Mouse (Mus musculus) gastrocnemius, postnatal 14 days (tissue): ENCODE results near the gene Sema3c. TPM values are rescaled to one million over a fixed set of nuclear protein-coding genes. Genes with fewer than 3 reads are reported as not detected.
"Not testable (repeated sequence)": the region's sequence is repeated elsewhere in the genome, so short reads cannot be mapped to it uniquely, and the experiment has no call there.

Experiments
- DNase-seq: peaks from one replicate; pipeline ENCODE4 v3.0.0; 2021; ENCODE audit warnings: mixed read lengths
- intact Hi-C: fragments of 180-260 bp; cut with DNase I; formaldehyde crosslinking; loops from one replicate; pipeline ENCODE4 v1.15.1; 2025; ENCODE audit warnings: low total_unique reads
- long read RNA-seq, 2 experiments: library from polyadenylated mRNA; stranded (forward); transcript quantifications; one replicate each; pipeline ENCODE4 v2.0.0; 2021
- total RNA-seq, 2 experiments: library from RNA; stranded (reverse); gene quantifications; 2 replicates each; pipeline ENCODE4 v1.2.3; 2021

The Sema3c gene
- total RNA-seq = 10 to 100 TPM; 63.4 to 96.1 TPM
- long read RNA-seq, experiment 1, full-length matches to known transcripts = 20 of 30 reads
- long read RNA-seq, experiment 1, partial matches to known transcripts = 8 of 30 reads
- long read RNA-seq, experiment 1, other reads (novel, unspliced or antisense) = 2 of 30 reads
- long read RNA-seq, experiment 2, full-length matches to known transcripts = 26 of 39 reads
- long read RNA-seq, experiment 2, partial matches to known transcripts = 10 of 39 reads
- long read RNA-seq, experiment 2, other reads (novel, unspliced or antisense) = 3 of 39 reads

DNA sequence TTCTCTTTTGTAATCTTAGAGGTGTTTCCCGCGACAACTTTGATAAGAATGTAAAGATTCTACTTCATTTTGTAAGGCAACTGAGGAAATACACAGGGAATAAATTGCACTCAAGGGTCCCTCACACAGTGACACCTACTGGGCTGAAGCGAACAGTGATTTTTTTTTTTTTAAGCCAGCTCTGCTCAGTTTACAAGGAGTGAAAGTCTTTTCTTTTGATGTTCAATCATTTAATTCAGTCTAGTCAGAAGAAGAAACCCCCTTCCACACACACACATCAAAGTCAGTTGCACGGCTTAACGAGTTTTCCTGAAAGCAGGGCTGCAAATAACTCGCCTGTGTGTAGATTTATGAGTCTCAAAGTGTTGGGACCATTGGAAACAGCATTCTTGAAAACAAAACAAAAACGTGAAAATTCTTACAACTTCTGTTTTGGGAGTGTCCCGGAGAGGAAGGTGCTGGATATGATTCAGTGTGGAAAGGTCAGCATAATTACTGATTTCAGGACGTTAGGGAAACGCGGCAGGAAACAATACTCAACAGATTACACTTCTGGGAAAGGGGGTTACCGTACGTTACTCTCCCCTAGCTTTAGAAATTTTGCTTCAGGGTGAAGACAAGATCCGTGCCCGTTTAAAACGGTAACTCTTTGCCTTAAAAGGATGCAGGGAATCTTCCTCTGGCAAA lies at the start of gene Sema3c:
TSS of gene Sema3c (plus strand) at position 588 of the 687 bp plus-strand sequence.
- intact Hi-C loops = no loop called here
- no peak for DNase-seq

DNA sequence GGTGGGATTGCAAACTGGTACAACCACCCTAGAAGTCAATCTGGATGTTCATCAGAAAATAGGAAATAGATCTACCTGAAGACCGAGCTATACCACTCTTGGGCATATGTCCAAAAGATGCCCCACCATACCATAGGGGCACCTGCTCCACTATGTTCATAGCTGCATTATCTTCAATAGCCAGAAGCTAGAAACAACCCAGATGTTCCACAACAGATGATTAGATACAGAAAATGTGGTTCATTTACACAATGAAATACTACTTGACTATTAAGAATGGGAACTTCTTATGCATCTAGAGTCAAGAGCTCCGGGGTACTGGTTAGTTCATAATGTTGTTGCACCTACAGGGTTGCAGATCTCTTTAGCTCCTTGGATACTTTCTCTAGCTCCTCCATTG lies 42.9 kb upstream of the Sema3c start:
- DNase-seq, intact Hi-C loops: not testable (repeated sequence)

DNA sequence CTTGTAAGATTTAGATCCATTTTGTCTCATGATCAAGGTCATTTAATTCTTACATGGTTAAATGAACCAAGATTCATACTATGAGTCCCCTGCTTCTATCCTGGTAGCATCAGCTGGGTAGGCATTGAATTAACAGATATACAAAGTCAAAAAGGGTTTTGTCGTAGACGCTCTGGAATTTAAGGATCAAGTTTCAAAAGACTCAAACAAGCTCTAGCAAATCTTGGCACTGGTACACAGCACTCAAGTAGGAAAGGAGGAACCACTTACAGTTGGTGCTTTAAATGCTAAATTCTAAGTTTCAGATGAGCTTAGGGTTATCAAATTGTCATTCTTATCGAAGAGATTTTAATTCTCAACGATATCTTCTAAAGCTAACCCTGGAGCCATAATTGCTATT lies 30.9 kb upstream of the Sema3c start:
- intact Hi-C loops = no loop called here
- no peak for DNase-seq

DNA sequence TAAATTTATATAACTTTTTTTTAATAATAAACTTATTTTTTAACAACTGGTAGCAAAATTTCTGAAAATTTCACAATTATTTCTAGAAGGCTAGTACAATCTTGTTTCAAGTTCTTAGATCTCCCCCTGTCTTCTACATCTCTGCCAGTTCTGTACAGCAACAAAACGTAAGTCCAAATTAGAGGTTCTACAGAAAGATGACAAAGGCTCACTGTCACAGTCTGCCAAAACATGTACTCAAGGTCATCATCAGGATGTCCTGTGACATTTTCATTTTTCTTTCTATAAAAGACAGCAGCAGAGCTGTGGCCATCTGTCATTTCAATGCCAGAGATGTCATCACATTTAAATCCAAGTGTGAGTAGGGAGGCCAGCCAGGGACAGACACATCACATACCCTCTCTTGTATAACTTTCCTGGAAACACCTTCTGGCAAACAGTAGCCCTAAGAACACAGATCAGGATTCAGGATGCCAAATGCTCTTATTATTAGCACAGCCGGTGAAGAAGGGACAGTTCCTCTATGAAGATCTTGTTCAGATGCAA lies 29.1 kb upstream of the Sema3c start:
- no peak for DNase-seq
- intact Hi-C loops = no loop called here

DNA sequence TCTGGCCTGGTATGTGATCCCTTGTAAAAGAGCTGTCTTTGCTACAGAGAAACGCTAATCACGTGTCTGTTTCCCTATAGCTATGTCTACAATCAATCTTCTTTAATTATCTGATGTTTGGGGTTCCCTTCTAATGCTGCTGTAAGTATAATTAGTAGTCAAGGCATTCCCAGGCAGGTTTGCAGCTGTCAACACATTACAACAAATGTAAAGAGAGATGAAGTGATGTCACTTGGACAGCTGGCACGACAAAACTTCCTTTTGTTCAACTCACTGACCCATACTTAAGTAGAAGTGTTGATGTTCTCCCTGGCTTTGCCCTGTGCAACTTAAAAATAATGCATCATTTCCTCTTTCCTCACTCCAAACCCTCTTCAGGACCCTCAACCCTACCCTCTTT lies 22.4 kb upstream of the Sema3c start:
- DNase-seq = no peak
- intact Hi-C loops = no loop called here

DNA sequence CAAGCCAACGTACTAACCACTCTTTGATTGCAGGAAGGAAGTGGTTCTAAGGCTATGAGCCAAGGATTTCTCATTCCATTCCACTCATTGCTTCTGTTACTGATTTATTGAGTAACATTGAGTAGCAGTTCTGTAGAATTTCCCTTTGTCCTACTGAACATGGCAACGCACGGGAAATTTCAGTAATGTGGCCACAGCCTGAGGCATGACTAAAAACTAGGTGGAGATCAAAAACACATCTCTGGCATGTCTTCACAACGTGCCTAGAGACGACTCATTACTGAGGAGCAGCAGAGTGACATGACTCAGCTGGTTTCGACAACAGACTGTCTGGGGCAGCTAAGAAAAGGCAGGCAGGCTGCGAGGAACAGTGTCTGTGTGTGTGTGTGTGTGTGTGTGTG lies 18.0 kb upstream of the Sema3c start:
- no peak for DNase-seq
- intact Hi-C loops = no loop called here

DNA sequence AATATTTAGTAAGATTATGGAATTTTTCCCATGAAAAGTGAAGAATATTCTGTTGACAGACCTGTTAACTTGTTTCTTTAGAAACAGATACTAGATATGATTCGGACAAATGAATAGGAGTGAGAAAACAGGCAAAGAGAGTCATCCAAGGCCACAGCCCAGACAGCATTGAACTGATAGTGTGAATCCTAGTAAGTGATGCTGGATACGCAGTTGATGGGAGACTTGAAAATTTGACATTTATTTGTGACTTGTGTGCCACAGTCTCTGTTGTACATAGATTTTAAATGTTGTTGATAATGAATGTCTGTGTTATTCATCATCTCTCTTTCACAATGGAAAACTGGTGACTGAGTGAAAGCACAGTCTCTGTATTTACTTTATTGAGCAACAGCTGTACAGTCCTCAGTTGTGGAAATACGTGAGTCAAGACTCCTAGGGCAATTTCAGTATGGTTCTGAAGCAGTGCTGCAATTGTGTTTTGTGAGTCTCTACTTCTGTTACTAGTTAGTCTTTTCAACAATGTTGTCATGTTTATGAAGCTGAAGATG lies 17.3 kb upstream of the Sema3c start:
- no peak for DNase-seq
- intact Hi-C loops = no loop called here

DNA sequence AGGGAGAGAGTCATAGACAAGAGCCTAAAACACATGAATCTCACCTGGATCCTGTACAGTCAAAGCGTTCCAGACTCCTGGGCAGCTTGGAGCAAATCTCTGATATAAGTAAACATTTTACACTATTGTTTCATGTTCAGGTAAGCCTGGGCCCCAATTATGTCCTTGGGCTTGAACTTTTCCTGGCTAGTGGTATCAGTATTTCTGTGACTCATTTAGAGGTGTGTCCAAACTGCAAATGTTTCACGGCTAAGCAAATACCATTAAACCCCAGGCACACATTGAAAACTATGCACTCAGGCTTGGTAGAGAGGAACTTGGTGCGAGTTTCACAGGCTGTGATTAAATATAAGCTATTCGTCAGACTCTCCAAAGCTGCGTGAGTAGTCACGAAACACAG lies 2.5 kb upstream of the Sema3c start:
- intact Hi-C loops = no loop called here
- DNase-seq = no peak

DNA sequence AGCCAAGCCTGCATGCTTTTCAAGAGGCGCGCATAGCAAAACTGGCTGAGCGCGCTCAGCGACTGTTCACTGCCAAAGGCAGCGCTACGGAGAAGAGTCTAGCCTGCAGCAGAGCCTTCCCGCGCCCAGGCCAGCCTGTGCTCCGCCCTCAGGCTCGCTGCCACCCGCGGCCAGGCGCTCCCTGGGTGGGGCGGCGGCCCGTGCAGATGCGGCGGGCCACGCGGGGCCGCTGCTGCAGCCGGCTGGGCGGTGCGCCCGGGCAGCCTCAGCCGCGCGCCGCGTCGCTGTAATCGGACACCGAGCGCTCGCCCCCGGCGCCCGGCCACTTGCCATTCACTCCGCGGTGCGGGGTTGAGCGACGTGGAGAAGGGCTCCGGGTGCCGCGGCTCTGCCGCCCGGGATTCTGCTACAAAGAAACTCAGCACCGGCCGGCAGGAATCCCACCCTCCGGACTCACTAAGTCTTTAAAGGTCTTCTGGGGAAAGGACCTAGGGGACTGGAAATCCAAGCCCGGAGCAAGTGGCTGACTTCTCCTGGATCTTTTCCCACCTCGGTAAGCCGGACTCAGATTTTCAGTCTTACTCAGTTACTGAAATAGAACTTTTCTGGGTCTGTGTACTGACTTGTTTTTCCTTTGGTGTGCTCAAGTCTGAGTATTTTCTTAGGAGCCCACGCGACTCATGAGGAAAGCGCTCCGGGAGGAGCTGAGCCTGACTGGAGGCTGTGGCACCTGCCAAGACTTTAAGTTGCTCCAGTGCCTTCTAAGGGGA lies 517 bp downstream of the Sema3c start:
- intact Hi-C loops = no loop called here
- DNase-seq = peak; percentile 87

DNA sequence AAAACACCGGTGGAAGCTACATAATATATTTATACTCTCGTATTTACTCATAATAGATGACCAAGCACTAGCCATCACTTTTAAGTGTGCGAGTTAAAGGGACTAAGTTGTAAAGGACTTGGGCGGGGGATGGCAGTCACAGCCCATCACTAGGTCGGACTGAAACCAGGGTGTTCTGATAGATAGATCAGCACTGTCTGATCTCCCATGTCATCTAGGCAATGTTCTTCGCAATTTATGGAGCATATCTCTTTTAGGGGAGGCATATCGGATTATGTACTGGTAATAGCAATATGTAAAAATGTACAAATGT lies 1.1 kb downstream of the Sema3c start:
- intact Hi-C loops = no loop called here
- DNase-seq = no peak

DNA sequence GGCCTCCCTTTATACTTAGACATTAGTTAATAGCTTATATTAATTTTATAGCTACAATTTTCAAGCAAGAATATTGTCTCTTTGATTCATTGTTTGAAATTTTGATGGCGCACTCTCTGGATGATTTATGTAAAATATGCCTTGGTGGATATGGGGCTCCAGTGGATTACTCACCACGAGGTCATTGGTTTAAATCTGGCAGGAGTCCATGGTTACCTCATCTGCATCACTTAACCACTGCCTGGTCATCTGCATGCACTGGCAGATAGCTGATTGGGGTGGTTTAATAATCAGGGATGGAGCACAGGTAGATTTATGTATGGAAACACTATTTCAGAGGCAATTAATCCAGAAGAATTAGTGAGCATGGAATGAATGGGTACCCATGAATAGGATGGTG lies 2.0 kb downstream of the Sema3c start:
- intact Hi-C loops = no loop called here
- no peak for DNase-seq

DNA sequence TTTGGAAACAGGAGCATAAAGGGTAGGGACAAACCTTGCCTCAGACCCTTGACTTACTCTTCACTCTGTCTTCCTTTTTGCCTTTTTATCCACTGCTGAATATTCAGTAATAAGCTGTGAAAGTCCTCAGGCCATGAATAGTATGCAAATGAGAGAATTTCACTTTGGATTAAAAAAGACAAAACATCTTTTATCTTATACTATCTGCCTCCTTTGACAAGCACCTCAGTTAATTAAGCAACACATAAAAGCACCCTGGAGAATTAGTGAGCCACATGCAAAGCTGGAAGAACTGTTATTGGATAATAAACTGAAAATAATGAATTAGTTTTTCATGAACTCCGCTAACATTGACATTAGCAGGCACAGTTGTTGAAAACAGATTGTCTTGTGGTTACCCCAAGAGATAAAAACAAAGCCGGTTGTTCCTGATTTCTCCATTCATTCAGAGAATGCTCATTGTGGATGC lies 8.0 kb downstream of the Sema3c start:
- no peak for DNase-seq
- intact Hi-C loops = no loop called here

DNA sequence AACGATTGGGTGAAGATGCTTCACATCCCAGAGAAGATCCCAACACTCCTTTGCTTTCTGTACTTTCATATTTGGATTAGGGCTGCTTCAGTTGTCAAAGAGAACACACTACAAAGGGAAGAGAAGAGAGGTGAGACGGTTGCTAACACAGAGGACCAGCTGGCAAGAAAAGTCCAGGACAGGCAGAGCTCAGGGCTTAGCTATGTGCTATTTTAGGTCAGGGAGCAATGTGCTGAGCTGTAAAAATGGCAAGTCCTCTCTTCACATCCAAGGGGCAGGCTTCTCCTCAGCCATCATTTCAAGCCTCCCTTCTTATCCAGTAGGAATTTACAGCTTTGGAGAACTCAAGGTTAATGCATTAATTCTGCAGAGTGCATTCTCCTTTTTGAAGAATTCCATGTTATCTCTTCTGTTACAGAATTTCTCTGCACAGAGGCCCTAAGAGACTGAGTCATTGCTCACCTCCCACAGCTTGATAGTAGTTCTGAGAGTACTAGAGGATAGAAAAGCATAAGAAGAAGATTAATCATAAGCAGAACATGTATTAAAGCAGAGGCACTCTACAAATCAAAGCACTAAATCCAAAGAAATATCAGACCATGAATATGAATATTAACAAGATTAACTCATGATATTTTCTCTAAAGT lies 10.3 kb downstream of the Sema3c start:
- DNase-seq = no peak
- intact Hi-C loops = no loop called here

DNA sequence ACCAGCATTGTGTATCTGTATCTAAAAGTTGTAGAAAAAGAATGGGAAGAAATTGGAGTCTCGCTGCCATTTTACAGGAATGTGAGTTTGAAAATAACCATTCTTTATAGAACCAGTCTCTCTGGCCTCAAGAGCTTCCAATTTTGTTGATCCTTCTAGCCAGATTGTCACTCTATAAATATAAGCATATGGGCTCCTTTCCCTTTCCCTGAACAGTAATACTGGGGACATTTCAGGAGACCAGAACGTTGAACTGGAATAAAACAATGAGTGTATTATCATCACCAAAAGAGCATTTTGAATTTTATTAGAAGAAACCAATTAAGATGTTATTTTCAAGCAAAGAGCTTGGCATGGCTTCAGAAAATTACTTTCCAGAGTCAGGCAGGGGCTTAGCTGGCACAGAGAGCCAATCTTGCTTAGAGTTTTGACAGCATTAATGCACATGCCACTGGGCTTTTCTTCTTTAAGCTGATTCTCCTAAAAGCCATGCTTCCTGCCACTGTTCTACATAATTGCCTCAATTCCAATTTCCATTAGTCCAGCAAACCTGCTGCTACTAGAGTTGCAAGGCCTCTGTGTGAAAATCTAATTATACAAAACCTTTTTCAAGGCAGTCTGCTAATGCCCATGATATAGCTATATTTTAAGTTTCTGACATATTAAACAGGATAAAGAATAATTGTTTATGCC lies 12.6 kb downstream of the Sema3c start:
- DNase-seq = no peak

DNA sequence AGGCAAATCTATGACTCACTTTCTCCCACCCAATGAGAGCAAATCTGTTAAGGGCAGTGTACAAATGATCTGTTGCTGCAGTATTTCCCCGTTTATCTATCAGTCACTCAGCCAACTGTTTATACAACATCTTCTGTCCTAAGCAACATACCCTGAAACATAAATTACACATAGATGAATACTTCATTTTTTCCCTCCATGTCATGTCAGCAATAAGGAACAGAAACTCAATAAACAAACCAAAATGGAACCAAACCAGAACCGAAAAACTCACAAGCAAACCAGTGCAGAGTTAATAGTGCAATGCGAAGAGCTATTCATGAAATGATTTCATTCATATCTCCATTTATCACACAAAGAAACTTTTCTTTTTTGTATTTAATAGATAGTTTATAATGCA lies 17.8 kb downstream of the Sema3c start:
- no peak for DNase-seq

More for the DNA sequence above, 12.6 kb downstream of the Sema3c start:
- intact Hi-C loops = no loop called here

DNA sequence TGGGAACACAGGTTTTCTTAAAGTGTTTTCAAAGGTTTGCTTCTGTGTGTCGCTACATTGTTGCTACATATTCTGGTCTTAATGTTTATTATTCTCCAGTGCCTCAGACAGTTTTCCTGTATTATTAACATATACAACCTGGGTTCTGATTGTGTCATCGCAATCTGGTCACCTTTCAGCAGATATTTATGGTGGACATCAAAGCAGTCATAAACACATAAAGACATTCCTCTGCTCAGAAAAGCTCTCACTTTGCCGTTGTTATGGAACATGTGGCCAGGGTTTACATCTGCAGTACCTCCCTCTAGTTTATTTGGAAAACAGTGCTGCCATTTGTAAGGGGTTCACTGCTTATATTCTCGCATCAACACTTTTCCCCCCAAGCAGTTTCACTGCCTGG lies 27.6 kb downstream of the Sema3c start:
- intact Hi-C loops = no loop called here
- DNase-seq = no peak

More for the DNA sequence above, 17.8 kb downstream of the Sema3c start:
- intact Hi-C loops = no loop called here

DNA sequence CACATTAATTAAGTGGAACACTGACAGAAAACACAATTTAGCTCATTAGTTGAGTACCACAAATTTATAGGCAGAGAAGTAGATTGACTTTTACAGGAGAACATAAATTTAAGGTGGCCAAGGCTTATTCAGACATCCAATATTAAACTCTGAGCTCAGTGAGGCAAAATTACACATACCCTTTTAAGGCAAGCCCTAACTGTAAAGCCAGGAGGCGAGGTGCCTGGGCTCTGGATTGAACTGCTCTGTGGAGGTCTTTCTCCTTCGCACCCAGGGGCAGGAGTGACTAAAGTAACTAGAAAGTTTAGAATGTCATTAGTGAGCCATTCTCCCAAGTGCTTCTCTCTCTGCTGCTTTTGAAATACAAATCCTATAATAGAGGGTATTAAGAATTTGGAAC lies 46.5 kb downstream of the Sema3c start:
- intact Hi-C loops = no loop called here
- DNase-seq = no peak

DNA sequence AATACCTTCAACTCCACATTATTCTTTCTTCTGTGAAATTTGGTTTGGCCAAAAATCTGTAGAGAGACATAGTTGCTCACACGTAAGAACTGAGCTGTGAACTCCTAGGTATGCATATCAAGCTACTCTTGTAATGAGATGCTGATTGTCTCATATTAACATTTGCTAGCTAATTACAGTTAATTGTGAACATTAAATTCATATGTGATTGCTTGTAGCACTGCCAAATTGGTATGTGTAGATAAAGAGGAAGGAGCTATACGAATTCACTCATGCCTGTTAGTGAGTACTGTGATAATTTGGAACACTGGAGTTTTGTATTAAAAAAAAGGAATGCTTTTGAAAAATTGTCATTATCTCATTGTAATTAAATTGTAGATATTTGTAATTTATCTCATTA lies 48.5 kb downstream of the Sema3c start:
- intact Hi-C loops = no loop called here
- DNase-seq = no peak

DNA sequence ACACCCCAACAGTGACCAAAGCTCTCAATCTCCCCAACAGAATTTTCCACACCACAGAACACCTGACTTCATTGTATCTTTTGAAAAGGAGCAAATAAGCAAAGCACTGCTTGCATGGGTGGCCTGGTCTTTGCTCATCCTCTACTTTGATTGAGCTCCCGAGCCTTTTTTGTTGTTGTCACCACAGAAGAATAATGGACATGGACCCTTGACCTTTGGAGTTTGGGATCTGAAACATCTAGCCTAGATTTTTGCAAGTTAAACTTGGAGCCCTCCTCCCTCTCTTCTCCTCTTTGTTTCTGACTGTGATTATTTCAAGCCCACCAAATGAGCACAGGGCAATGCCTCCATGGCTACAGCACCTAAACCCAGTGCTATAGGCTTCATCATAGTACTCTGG lies 54.5 kb downstream of the Sema3c start:
- intact Hi-C loops = no loop called here
- DNase-seq = no peak
